Mouse (Mus musculus): ENCODE measurements around the gene Ssh2. TPM values are rescaled to one million over a fixed set of nuclear protein-coding genes. Genes with fewer than 3 reads are reported as not detected.

The Ssh2 gene
- polyA plus RNA-seq, 1 experiment from 2014 or later: 2.7 TPM

GRCm38 (mm10) chr11:77371088-77371487 is 155.0 kb downstream of the Ssh2 start:
- WGBS: 79% methylated on average over 3 of the region's 3 CpGs
- Histone ChIP-seq H3K27ac (ENCODE audit: low read depth, low read length) (no peak overlapping the region), H3K36me3 (ENCODE audit: control insufficient read depth, insufficient read depth) (no peaks in the 10 kb centered on the region), H3K9me3 (ENCODE audit: control insufficient read depth) (no peaks in the 10 kb centered on the region), H3K4me3 (ENCODE audit: low read depth, low read length) (no peak overlapping the region), H3K9ac (ENCODE audit: low read depth, low read length) (no peak overlapping the region), H3K4me1 (replicated peaks; ENCODE audit: control insufficient read depth, insufficient read depth, low read length) (no peaks in the 10 kb centered on the region), H3K4me2 (replicated peaks; ENCODE audit: low read depth) (no peak overlapping the region), H3K27me3 (replicated peaks; ENCODE audit: control insufficient read depth, insufficient read depth, low read length) (no peaks in the 10 kb centered on the region)
- ATAC-seq: no peak
- TF ChIP-seq CTCF (IDR thresholded peaks at IDR 0.05; ENCODE audit: low read depth): no peak

- Histone ChIP-seq H3K4me2 (replicated peaks; ENCODE audit: low read depth) (no peak overlapping the region), H3K9ac (ENCODE audit: low read depth, low read length) (no peak overlapping the region), H3K4me3 (ENCODE audit: low read depth, low read length) (no peak overlapping the region), H3K4me1 (replicated peaks; ENCODE audit: control insufficient read depth, insufficient read depth, low read length) (no peaks in the 10 kb centered on the region), H3K9me3 (ENCODE audit: control insufficient read depth) (no peaks in the 10 kb centered on the region), H3K27me3 (replicated peaks; ENCODE audit: control insufficient read depth, insufficient read depth, low read length) (no peaks in the 10 kb centered on the region), H3K36me3 (ENCODE audit: control insufficient read depth, insufficient read depth) (no peaks in the 10 kb centered on the region), H3K27ac (ENCODE audit: low read depth, low read length) (no peak overlapping the region)
- no peak for ATAC-seq
- TF ChIP-seq CTCF (IDR thresholded peaks at IDR 0.05; ENCODE audit: low read depth): no peak
Measured at GRCm38 (mm10) chr11:77371696-77372095, 155.6 kb downstream of the Ssh2 start.

- Histone ChIP-seq H3K27me3 (replicated peaks; ENCODE audit: control insufficient read depth, insufficient read depth, low read length) (no peaks in the 10 kb centered on the region), H3K4me3 (ENCODE audit: low read depth, low read length) (no peak overlapping the region), H3K9me3 (ENCODE audit: control insufficient read depth) (no peaks in the 10 kb centered on the region), H3K27ac (ENCODE audit: low read depth, low read length) (no peak overlapping the region; the same call in 1 of the 2 replicates), H3K36me3 (ENCODE audit: control insufficient read depth, insufficient read depth) (no peaks in the 10 kb centered on the region), H3K9ac (ENCODE audit: low read depth, low read length) (no peak overlapping the region), H3K4me1 (replicated peaks; ENCODE audit: control insufficient read depth, insufficient read depth, low read length) (no peaks in the 10 kb centered on the region), H3K4me2 (replicated peaks; ENCODE audit: low read depth) (no peak overlapping the region)
- ATAC-seq: no peak
- WGBS: 48% methylated on average over 8 of the region's 8 CpGs
- TF ChIP-seq CTCF (IDR thresholded peaks at IDR 0.05; ENCODE audit: low read depth): no peak
Measured at GRCm38 (mm10) chr11:77372196-77372904, 156.3 kb downstream of the Ssh2 start.

- no peak for ATAC-seq
- H3K36me3 ChIP-seq (ENCODE audit: control insufficient read depth, insufficient read depth): no peaks in the 10 kb centered on the region
- no peaks in the 10 kb centered on the region for H3K4me1 ChIP-seq (replicated peaks; ENCODE audit: control insufficient read depth, insufficient read depth, low read length)
- WGBS: 89% methylated on average over 2 of the region's 2 CpGs
- H3K4me3 ChIP-seq (ENCODE audit: low read depth, low read length): no peak overlapping the region
- no peak overlapping the region for H3K9ac ChIP-seq (ENCODE audit: low read depth, low read length)
- no peak for TF ChIP-seq CTCF (IDR thresholded peaks at IDR 0.05; ENCODE audit: low read depth)
- H3K9me3 ChIP-seq (ENCODE audit: control insufficient read depth): no peaks in the 10 kb centered on the region
- no peaks in the 10 kb centered on the region for H3K27me3 ChIP-seq (replicated peaks; ENCODE audit: control insufficient read depth, insufficient read depth, low read length)
- no peak overlapping the region for H3K4me2 ChIP-seq (replicated peaks; ENCODE audit: low read depth)
- H3K27ac ChIP-seq (ENCODE audit: low read depth, low read length): no peak overlapping the region
Measured at GRCm38 (mm10) chr11:77378622-77379021, 162.5 kb downstream of the Ssh2 start.

- H3K9ac ChIP-seq (ENCODE audit: low read depth, low read length): no peak overlapping the region
- H3K36me3 ChIP-seq (ENCODE audit: control insufficient read depth, insufficient read depth): no peaks in the 10 kb centered on the region
- no peak overlapping the region for H3K27ac ChIP-seq (ENCODE audit: low read depth, low read length)
- H3K27me3 ChIP-seq (replicated peaks; ENCODE audit: control insufficient read depth, insufficient read depth, low read length): no peaks in the 10 kb centered on the region
- WGBS: 89% methylated on average over 3 of the region's 3 CpGs
- no peak for TF ChIP-seq CTCF (IDR thresholded peaks at IDR 0.05; ENCODE audit: low read depth)
- H3K4me3 ChIP-seq (ENCODE audit: low read depth, low read length): no peak overlapping the region
- no peak overlapping the region for H3K4me2 ChIP-seq (replicated peaks; ENCODE audit: low read depth)
- H3K9me3 ChIP-seq (ENCODE audit: control insufficient read depth): no peaks in the 10 kb centered on the region
- ATAC-seq: no peak
- H3K4me1 ChIP-seq (replicated peaks; ENCODE audit: control insufficient read depth, insufficient read depth, low read length): no peaks in the 10 kb centered on the region
Measured at GRCm38 (mm10) chr11:77381174-77381573, 165.1 kb downstream of the Ssh2 start.

- TF ChIP-seq CTCF (IDR thresholded peaks at IDR 0.05; ENCODE audit: low read depth): no peak
- no peak for ATAC-seq
- H3K9ac ChIP-seq (ENCODE audit: low read depth, low read length): no peak overlapping the region
- no peak overlapping the region for H3K4me2 ChIP-seq (replicated peaks; ENCODE audit: low read depth)
- no peaks in the 10 kb centered on the region for H3K27me3 ChIP-seq (replicated peaks; ENCODE audit: control insufficient read depth, insufficient read depth, low read length)
- H3K9me3 ChIP-seq (ENCODE audit: control insufficient read depth): no peaks in the 10 kb centered on the region
- WGBS: 52% methylated on average over 3 of the region's 3 CpGs
- H3K27ac ChIP-seq (ENCODE audit: low read depth, low read length): no peak overlapping the region
- H3K4me3 ChIP-seq (ENCODE audit: low read depth, low read length): no peak overlapping the region
- H3K36me3 ChIP-seq (ENCODE audit: control insufficient read depth, insufficient read depth): no peaks in the 10 kb centered on the region
- H3K4me1 ChIP-seq (replicated peaks; ENCODE audit: control insufficient read depth, insufficient read depth, low read length): no peaks in the 10 kb centered on the region
Measured at GRCm38 (mm10) chr11:77384151-77384550, 168.1 kb downstream of the Ssh2 start.
